Mouse (Mus musculus): ENCODE measurements at regions not wholly inside any gene's neighbourhood (a gene's known extent, or its start where the extent isn't known, plus 50 kb on each side); places are given as distances from the start of the nearest gene placed in this dataset.

DNA sequence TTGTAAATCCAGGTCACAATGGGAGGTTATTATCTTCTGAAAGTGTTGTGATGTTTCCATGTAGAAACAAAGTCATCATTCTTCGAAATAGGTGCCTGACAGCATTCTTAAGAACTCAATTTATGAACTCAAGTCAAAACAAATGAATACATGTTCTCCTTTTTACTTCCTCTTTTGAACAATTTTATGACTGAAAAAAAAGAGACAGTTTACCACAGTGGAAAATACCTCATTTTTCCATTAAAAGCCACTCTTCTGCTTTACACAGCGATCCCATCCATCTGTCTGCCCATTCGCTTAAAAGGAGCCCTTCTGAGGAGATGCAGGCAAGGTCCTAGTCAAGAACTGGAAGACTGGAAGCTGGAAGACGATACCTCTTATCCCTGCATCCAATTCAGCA, 169.5 kb downstream of the Hlx start:
- TF ChIP-seq CEBPB (IDR thresholded peaks at IDR 0.05; ENCODE audit: insufficient read depth, poor library complexity, severe bottlenecking) (no peak), USF1 (IDR thresholded peaks at IDR 0.05; ENCODE audit: low read depth) (no peak), POLR2A (IDR thresholded peaks at IDR 0.05; ENCODE audit: insufficient read length, low read depth) (no peak), POLR2AphosphoS2 (IDR thresholded peaks at IDR 0.05; ENCODE audit: insufficient read length, low read depth) (no peak)
